Mouse (Mus musculus) telencephalon, adult 2 months (tissue): Measurements from ENCODE around the gene Cmtm2a.
"Not testable (repeated sequence)": the region's sequence is repeated elsewhere in the genome, so short reads cannot be mapped to it uniquely, and the experiment has no call there.

ENCODE experiments used
- DNase-seq: peaks from one replicate; pipeline ENCODE4 v3.0.0-alpha.2; 2011; ENCODE audit warnings: low read depth, low spot score

The Cmtm2a gene

GRCm38 (mm10) chr8:104293081-104293480 is at the start of gene Cmtm2a:
TSS of gene Cmtm2a (minus strand) at chr8:104293181.
- DNase-seq, result not testable (repeated sequence)

- no peak for DNase-seq
Observed at GRCm38 (mm10) chr8:104342426-104342825, 49.4 kb upstream of the Cmtm2a start.

DNA sequence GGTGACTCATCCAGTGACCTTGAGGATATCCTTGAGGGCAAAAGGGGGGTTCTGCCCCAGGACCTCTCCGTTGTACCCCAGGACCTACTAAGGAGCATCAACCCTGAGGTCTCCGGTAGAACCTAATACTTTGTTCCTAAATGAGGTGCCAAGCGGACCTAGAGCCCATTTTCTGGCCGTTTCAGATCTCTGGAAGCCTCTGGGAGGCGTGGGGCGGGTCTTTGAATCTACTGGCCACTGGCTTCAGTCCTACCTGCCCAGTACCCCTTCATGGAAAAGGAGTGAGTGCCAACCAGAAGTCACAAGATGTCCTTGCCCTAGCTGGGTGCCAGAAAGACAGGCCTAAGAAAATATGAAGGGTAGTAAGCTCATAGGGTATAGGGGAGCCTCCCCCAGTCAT is 48.7 kb upstream of the Cmtm2a start:
- no peak for DNase-seq

GRCm38 (mm10) chr8:104341106-104341561 is 48.2 kb upstream of the Cmtm2a start:
- DNase-seq, result no peak

DNA sequence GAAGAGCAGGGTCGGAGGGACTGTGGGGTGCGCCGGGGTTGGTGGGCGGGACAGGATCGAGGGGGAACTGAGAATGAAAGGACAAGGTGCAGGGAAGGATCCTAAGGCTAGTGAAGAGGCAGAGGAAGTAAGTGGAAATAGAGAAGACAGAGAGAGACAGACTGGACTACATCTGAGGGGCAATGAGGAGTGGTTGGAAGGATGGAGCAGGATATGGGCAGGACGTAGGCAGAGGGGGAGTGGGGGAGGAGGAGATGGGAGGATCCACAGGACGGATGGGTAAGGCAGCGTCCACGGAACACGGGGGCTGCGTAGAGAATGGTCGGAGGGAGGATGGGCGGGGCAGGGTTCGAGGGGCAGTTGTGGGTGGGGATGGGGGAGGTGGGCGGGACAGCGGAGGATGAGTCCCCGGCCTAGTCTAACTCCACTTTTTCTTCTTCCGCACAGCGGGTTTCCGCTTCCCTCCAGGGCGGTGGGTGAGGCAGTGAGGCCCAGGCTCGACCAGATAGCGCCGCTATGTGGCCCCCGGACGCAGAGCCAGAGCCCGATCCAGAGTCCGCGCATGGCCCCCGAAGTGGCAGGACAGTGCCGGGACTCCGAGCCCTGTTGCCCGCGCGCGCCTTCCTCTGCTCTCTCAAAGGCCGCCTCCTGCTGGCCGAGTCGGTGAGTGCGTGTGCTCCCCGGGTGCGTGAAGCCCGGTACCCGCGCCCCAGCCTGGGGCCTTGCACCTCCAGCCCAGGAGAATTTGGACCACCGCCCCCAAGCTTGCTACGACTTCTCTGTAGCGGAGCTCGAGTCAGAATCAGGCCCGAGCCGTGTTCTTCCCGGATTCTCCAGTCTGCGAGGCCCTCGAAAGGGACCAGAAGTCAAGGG is 47.5 kb upstream of the Cmtm2a start:
- DNase-seq, result no peak

- no peak for DNase-seq
Observed at GRCm38 (mm10) chr8:104339983-104340232, 46.9 kb upstream of the Cmtm2a start.

- DNase-seq, result no peak
Observed at GRCm38 (mm10) chr8:104339229-104339982, 46.4 kb upstream of the Cmtm2a start, which contains the start of gene Cmtm3. TSS of gene Cmtm3 (plus strand) at chr8:104339410.

DNA sequence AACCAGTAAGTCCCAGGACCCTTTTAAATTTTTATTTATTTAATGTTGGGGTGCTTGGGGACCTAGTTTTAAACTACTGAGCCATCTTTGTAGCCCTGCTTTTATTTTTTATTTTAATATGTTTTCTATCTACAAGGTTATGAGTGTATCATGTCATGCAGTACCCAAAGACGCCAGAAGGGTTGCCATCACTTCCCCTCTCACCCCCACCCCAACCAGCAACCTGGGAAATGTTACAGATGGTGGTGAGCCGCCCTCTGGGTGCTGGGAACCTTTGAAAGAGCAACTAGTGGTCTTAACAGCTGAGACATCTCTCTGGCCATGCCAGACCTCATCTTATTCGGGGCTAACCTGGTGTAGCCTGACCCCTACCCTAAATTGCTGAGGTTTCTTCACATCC is 44.9 kb upstream of the Cmtm2a start:
- no peak for DNase-seq

DNA sequence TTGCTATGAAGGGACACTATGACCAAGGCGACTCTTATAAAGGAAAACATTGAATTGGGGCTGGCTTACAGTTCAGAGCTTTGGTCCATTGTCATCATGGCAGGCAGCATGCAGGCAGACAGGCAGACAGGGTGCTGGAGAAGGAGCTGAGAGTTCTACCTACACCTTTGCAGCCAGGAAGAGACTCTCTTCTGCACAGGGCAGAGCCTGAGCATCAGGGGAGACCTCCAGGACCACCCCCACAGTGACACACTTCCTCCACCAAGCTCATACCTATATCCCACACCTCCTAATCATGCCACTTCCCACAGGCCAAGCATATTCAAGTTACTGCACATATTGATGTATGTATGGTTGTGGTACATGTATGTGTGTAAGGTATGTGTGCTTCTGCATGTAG is 43.8 kb upstream of the Cmtm2a start:
- DNase-seq, result no peak

DNA sequence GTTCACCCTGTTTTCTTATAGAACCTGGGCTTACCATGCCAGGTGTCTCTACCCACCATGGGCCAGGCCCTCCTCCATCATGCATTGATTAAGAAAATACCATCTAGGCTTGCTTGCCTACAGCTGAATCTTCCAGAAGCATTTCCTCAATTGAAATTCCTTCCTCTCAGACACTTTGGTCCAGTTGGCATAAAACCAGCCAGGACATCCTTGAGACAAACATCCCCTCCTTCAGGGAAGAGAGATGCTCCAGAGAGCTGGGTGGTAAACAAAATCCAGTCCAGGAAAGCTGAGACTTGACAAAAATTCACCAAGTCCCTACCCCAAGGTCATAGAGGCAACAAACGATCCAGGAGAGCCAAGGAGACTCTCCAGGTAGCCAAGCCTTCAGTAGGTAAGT is 41.2 kb upstream of the Cmtm2a start:
- DNase-seq, result no peak

DNA sequence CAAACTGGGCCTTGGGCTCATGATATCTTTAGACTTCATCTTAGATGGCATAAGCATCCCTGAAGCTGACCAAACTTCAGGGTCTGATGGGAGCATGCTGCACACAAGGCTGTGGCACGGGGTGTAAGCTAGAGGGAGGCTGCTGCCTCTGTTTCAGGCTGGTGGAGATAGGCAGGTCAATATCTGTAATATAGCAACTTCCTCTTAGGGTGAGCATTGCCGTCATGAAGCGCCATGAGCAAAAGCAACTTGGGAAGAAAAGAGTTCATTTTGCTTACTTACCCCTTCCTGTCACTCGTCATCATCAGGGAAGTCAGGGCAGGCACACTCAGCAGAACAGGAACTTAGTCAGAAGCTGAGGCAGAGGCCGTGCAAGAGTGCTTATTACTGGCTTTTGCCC is 40.8 kb upstream of the Cmtm2a start:
- no peak for DNase-seq

GRCm38 (mm10) chr8:104332665-104333631 is 40.0 kb upstream of the Cmtm2a start:
- DNase-seq, result no peak

GRCm38 (mm10) chr8:104321930-104322329 is 28.9 kb upstream of the Cmtm2a start, which contains the start of gene Cmtm2b:
TSS of gene Cmtm2b (plus strand) at chr8:104322230.
- DNase-seq, result not testable (repeated sequence)

GRCm38 (mm10) chr8:104321267-104321666 is 28.3 kb upstream of the Cmtm2a start, which contains the start of gene Gm11020:
TSS of gene Gm11020 (plus strand) at chr8:104321567.
- not testable (repeated sequence) for DNase-seq

GRCm38 (mm10) chr8:104313311-104313710 is 20.3 kb upstream of the Cmtm2a start:
- DNase-seq, result no peak

- DNase-seq, result not testable (repeated sequence)
Observed at GRCm38 (mm10) chr8:104312023-104312422, 19.0 kb upstream of the Cmtm2a start.

DNA sequence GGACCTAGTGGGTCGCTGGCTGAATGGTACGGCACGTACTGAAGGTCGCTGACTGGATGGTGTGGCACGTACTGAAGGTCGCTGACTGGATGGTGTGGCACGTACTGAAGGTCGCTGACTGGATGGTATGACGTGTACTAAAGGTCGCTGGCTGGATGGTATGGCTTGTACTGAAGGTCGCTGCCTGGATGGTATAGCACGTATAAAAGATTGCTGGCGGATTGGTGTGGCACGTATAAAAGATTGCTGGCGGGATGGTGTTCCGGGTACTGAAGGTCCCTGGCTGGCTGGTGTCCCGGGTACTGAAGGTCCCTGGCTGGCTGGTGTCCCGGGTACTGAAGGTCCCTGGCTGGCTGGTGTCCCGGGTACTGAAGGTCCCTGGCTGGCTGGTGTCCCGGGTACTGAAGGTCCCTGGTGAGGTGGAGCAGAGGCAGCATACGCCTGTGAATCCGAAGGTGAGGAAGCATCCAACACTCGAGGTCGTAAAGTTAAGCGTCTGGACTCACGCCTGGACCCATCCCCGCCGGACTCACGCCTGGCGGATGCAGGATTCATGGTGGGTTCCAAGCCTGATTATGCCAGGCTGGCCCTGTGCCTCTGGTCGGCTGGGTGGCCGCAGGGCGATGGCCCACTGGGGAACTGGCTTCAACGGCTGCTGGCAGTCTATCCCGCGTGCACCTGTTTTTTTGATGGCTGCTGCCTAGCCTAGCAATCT is 16.6 kb upstream of the Cmtm2a start, which contains the start of the genes Gm45711 and Cmtm1:
TSS of gene Gm45711 (minus strand) at position 641 of the 715 bp plus-strand sequence.
TSS of gene Cmtm1 (minus strand) at position 705 of the 715 bp plus-strand sequence.
- not testable (repeated sequence) for DNase-seq

GRCm38 (mm10) chr8:104308341-104308740 is 15.4 kb upstream of the Cmtm2a start:
- DNase-seq, result not testable (repeated sequence)

DNA sequence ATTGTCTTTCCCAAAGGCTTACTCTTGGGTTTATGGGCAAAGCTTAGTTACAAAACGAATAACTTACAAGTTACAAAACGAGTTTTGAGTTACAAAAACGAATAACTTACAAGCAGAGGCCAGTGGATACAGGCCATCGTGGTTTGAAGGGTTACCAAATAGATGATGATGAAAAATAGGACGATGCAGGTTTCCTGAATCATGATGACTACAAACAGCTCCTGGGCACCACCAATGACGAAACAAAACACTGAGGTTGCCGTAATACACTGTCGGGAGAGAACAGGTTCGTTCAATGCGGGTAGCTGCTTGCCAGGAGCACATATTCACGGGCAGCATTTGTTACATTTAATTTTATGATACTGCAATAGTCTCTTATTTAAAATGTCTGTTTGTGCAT is 12.0 kb upstream of the Cmtm2a start:
- no peak for DNase-seq

GRCm38 (mm10) chr8:104302536-104302935 is 9.6 kb upstream of the Cmtm2a start:
- not testable (repeated sequence) for DNase-seq

- DNase-seq, result not testable (repeated sequence)
Observed at GRCm38 (mm10) chr8:104301577-104301976, 8.6 kb upstream of the Cmtm2a start.
